Mouse (Mus musculus) C2C12 (cell line): ENCODE data around the gene Tigd2. TPM values are rescaled to one million over a fixed set of nuclear protein-coding genes. Genes with fewer than 3 reads are reported as not detected.

ENCODE experiments used
- H3K27me3 ChIP-seq: one replicate; pipeline ENCODE4 v1.6.1; 2011; ENCODE audit not compliant: control insufficient read depth, insufficient read depth, insufficient read length
- H3K36me3 ChIP-seq: one replicate; pipeline ENCODE4 v1.6.1; 2011; ENCODE audit not compliant: control insufficient read depth, insufficient read depth
- H3K4me3 ChIP-seq: one replicate; pipeline ENCODE4 v1.5.1; 2011; ENCODE audit warnings: mild to moderate bottlenecking, control low read depth; ENCODE audit not compliant: poor library complexity, insufficient read depth, severe bottlenecking
- H3K79me2 ChIP-seq: one replicate; pipeline ENCODE4 v1.6.1; 2011; ENCODE audit not compliant: control insufficient read depth, insufficient read depth
- H3K79me3 ChIP-seq: one replicate; pipeline ENCODE4 v1.6.1; 2011; ENCODE audit warnings: low read depth, control low read depth
- H3ac ChIP-seq: one replicate; pipeline ENCODE3; 2011; ENCODE audit warnings: low read depth; ENCODE audit not compliant: control insufficient read depth, insufficient read length
- CEBPB ChIP-seq: IDR thresholded peaks from one replicate; pipeline ENCODE4 v1.6.1; 2011; ENCODE audit warnings: low read depth, mild to moderate bottlenecking, control low read depth, moderate library complexity
- CTCF ChIP-seq: IDR thresholded peaks from one replicate; pipeline ENCODE4 v1.5.1; 2011; ENCODE audit not compliant: control insufficient read depth, insufficient read depth, insufficient read length
- FOSL1 ChIP-seq: IDR thresholded peaks from one replicate; pipeline ENCODE4 v1.8.0; 2011; ENCODE audit warnings: mild to moderate bottlenecking, low read length; ENCODE audit not compliant: poor library complexity, insufficient read depth, severe bottlenecking
- MAX ChIP-seq: IDR thresholded peaks from one replicate; pipeline ENCODE4 v1.6.1; 2011; ENCODE audit warnings: mild to moderate bottlenecking, control low read depth
- MYOD1 ChIP-seq: IDR thresholded peaks from one replicate; pipeline ENCODE4 v1.6.1; 2011; ENCODE audit warnings: low read depth; ENCODE audit not compliant: control insufficient read depth, insufficient read length
- MYOG ChIP-seq: IDR thresholded peaks from one replicate; pipeline ENCODE4 v1.6.1; 2011; ENCODE audit not compliant: control insufficient read depth, insufficient read length; ENCODE audit errors: extremely low read depth
- USF1 ChIP-seq: IDR thresholded peaks from one replicate; pipeline ENCODE4 v1.6.1; 2011; ENCODE audit warnings: low read depth, mild to moderate bottlenecking, control low read depth, moderate library complexity
- long read RNA-seq, 2 experiments: library from polyadenylated mRNA; unstranded; transcript quantifications; one replicate each; pipeline ENCODE4 v2.0.0; 2019 to 2020
- polyA plus RNA-seq: library from polyadenylated mRNA; unstranded; fragments of >200 nt; fragmentation: generic; extraction: Trizol; gene quantifications from one replicate; pipeline ENCODE4 v1.2.1, GENCODE M21; 2012; ENCODE audit warnings: missing spikeins

The Tigd2 gene
- polyA plus RNA-seq, result 2.9 TPM
- long read RNA-seq, experiment 1, transcript Tigd2-201 (2 exons, 3,007 nt), result major isoform, 14 of 18 reads
- long read RNA-seq, experiment 1, partial matches to known transcripts, result 0 of 18 reads
- long read RNA-seq, experiment 1, other reads (novel, unspliced or antisense), result 4 of 18 reads
- long read RNA-seq, experiment 2, transcript Tigd2-201 (2 exons, 3,007 nt), result major isoform, 18 of 21 reads
- long read RNA-seq, experiment 2, partial matches to known transcripts, result 0 of 21 reads
- long read RNA-seq, experiment 2, other reads (novel, unspliced or antisense), result 3 of 21 reads

DNA sequence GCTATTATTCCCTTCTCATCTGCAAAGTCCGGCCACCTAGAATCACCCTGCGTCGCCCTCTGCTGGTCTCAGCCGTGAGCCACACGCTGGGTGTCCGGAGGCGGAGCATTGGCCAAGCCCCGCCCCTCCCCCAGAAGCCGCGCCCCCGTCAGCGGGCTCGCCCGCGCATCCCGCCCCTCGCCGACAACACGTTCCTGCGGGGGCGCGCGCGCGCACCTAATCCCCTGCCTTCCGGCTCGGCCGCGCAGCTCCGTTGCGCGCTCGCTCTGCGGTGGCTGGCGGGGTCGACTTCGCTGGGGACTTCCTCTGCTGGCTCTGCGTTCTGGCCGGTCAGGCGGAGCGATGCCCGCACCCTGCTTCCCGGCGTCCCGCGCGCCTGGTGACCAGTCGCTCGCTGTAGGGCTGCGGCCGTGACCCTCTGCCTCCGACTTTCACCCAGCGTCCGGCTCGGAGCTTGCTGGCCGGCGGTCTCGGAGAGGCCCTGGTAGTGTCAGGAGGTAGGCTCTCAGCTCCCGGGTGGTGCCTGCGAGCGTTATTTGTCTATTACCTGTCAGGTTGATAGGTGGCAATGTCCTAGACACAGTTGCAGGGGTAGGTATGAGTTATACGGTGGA lies at the start of gene Tigd2:
Gene Tigd2 (plus strand): TSS at position 186 of the 614 bp plus-strand sequence.
- no peaks in the 10 kb centered on the region for H3K79me3 ChIP-seq
- peak within 1 kb of the TSS; percentile 94 for H3ac ChIP-seq
- no peaks in the 10 kb centered on the region for H3K27me3 ChIP-seq
- H3K4me3 ChIP-seq, result peak within 1 kb of the TSS; percentile 59
- H3K36me3 ChIP-seq, result no peaks in the 10 kb centered on the region
- TF ChIP-seq MAX (peak; percentile 51), CTCF (peak; percentile 84), USF1 (no peak)
- H3K79me2 ChIP-seq, result no peaks in the 10 kb centered on the region

DNA sequence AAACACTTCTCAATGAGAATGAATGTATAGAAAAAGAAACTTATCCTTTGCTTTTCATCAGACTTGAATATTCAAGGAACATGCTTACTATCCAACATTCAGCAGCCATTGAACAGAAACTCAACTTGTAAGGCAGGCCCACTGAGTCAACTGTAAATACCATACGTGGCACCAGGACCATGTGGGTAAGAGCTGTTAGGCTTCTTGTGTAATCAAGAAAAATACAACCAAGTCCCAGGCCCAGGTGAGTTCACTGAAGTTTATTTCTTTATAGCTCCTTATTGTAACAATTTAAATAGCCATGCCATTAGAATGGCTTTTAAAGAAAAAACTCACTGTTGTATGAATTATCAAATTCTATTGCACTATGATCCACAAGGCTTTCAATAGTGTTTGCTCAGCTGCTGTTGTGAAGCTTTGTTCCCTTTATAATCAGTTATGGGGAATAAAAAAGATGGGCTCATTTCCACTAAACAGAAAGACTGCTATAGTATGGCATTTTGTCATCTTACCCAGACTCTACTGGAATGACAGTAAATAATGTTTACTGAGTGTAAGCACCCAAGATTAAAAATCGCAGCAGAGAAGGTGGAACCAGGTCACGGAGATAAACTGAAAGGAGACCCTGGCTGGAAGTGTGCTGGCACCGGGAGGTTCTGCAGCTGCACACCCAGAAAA lies 46.7 kb upstream of the Tigd2 start:
- Histone ChIP-seq H3ac (no peak overlapping the region), H3K36me3 (no peaks in the 10 kb centered on the region), H3K79me2 (no peaks in the 10 kb centered on the region), H3K27me3 (no peaks in the 10 kb centered on the region), H3K4me3 (no peak overlapping the region), H3K79me3 (no peaks in the 10 kb centered on the region)
- no peak for TF ChIP-seq MAX

DNA sequence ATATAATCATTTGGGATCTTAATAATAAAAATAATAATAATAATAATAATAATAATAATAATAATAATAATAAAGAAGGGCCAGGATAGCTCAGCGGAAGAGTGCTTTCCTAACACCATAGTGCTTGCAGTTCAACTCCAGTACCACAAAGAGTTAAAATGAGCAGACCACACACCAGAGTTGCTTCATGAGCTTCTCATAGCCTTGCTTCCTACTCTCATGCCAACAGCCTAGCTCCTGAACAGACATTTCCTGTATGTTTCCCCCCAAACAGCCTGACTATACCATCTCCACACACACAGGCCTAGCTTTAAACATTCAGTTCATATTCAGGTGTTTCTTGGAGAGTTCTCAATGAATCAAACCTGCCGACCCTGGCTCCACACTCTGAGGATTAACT lies 45.8 kb upstream of the Tigd2 start:
- Histone ChIP-seq H3K4me3 (no peak overlapping the region), H3K27me3 (no peaks in the 10 kb centered on the region), H3K36me3 (no peaks in the 10 kb centered on the region), H3K79me2 (no peaks in the 10 kb centered on the region), H3K79me3 (no peaks in the 10 kb centered on the region), H3ac (no peak overlapping the region)
- TF ChIP-seq CTCF (no peak), FOSL1 (no peak), MYOD1 (no peak), MYOG (no peak), MAX (no peak), USF1 (no peak), CEBPB (no peak)

DNA sequence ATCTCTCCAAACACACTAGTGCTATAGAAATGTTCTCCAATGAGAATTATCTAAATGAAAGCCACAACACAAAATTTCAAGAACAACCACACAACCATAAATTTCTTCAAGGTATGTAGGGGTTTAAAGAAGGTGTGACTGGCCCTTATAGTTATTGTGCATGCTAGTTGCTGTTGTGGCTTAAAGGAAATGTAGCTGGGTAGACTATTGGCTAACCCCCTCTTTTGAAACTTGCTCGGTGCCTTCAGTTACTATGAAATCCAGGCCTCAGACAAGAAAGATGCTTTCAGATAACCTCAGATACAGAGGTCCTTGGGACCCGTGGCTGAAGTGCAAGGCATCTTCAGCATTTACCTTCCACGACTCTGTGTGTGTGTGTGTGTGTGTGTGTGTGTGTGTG lies 45.3 kb upstream of the Tigd2 start:
- Histone ChIP-seq H3K4me3 (no peak overlapping the region), H3K36me3 (no peaks in the 10 kb centered on the region), H3K79me2 (no peaks in the 10 kb centered on the region), H3K79me3 (no peaks in the 10 kb centered on the region), H3K27me3 (no peaks in the 10 kb centered on the region), H3ac (no peak overlapping the region)
- TF ChIP-seq MYOG, result no peak
- TF ChIP-seq FOSL1, result no peak
- no peak for TF ChIP-seq USF1
- TF ChIP-seq CTCF, result no peak
- TF ChIP-seq MAX, result no peak
- no peak for TF ChIP-seq MYOD1
- TF ChIP-seq CEBPB, result no peak

DNA sequence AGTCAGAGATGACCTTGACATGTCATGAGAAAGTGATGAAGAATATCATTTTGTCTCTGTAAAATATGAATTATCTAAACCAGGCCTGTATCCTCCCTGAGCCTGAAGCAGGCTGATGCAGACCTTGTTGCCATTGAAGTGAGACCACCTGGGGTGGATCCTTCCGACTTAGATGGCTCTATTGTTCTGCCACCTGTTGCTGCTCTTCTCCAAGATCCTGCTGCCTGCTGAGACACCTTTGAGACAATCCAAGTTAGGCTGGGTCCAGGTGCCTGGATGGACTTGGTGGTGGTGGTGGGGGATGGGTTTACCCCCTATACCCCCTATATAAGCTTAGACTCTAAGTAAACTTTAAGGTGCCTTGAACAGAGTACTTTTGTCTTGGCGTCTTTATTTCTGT lies 39.7 kb upstream of the Tigd2 start:
- Histone ChIP-seq H3K79me2 (no peaks in the 10 kb centered on the region), H3K4me3 (no peak overlapping the region), H3K36me3 (no peaks in the 10 kb centered on the region), H3K27me3 (no peaks in the 10 kb centered on the region), H3ac (no peak overlapping the region), H3K79me3 (no peaks in the 10 kb centered on the region)
- TF ChIP-seq USF1, result no peak
- TF ChIP-seq CEBPB, result no peak
- TF ChIP-seq CTCF, result no peak
- TF ChIP-seq MYOD1, result no peak
- no peak for TF ChIP-seq FOSL1
- TF ChIP-seq MAX, result no peak
- TF ChIP-seq MYOG, result no peak

DNA sequence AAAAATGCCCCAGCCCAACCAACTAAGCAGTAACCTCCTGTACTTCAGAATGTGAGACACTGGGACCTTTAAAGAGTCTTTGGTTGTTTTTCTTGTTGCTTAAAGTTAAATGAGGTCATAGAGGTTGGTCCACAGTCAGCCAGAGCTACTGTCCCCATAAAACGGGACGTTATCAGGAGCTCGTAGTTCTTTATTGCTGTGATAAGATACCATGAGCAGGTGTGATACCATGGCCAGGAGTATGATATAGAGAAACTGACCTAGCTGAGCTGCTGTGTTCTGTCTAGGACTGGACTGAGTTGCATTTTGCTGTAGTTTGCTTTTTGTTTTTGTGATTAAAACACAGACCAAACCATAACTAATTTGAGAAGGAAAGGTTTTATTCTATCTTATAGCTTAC lies 37.4 kb upstream of the Tigd2 start:
- TF ChIP-seq CTCF, result no peak
- Histone ChIP-seq H3ac (no peak overlapping the region), H3K27me3 (no peaks in the 10 kb centered on the region), H3K36me3 (no peaks in the 10 kb centered on the region), H3K79me2 (no peaks in the 10 kb centered on the region), H3K79me3 (no peaks in the 10 kb centered on the region), H3K4me3 (no peak overlapping the region)
